Mouse (Mus musculus) megakaryocyte progenitor cell, adult 5-6 weeks (primary cell): ENCODE results near the gene Lrrc26. TPM values are rescaled to one million over a fixed set of nuclear protein-coding genes. Genes with fewer than 3 reads are reported as not detected.

Experiments used
- ATAC-seq: replicated peaks from 2 replicates; pipeline ENCODE4 v1.8.0; 2016; ENCODE audit warnings: mild to moderate bottlenecking, moderate TSS enrichment, inconsistent platforms; ENCODE audit not compliant: poor library complexity
- total RNA-seq, 2 experiments: library from RNA; stranded (forward) in 1 of 2; stranded (reverse) in 1 of 2; fragments of 157-497, 149-512 nt in 1 of 2; fragments of 200-1000 nt in 1 of 2; gene quantifications; 2 replicates each; pipeline versions ENCODE4 v1.2.3 to v1.2.4; 2015 to 2017

Lrrc26 gene
- total RNA-seq, 2 experiments from 2014 or later: not detected

DNA sequence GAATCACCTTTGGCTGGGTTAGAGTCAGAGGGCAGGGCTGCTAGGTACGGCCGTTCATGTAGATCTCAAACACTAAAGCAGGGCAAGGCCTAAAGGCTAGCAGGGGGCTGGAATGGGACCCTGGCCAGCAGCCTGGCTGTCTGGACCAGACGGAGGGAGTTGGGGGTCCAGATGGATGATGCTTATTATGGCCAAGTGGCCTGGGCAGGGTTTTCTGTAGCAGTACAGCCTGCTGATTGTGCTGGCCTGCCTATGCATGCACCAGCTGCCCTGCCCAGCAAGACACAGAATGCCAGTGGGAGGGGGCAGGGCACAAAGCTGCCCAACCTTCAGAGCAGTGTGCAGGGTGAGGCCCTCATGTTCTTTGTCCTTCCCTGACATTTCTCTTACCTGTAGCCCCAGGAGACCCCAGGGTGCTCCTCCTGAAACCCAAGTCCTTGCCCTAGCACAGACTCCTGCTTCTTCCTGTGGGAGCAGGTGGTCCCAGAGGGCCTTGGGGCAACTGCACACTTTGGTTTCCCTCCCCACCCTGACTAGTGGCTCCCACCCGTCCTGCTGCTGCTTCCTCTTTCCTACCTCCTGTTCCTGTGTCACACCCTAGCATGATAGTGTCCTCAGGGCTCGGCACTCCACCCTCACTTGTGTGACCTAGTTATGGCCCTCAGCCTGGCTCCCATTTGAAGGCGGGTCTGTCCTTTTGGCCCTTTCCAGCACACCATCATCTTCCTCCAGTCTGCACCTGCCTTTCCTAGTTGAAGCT, 23.6 kb upstream of the Lrrc26 start:
- ATAC-seq: peak; percentile 41

GRCm38 (mm10) chr2:25266720-25267119, 23.0 kb upstream of the Lrrc26 start:
- no peak for ATAC-seq

GRCm38 (mm10) chr2:25267241-25267640, 22.5 kb upstream of the Lrrc26 start:
- ATAC-seq: no peak

GRCm38 (mm10) chr2:25267746-25268309, 21.9 kb upstream of the Lrrc26 start:
- no peak for ATAC-seq

GRCm38 (mm10) chr2:25271827-25272511, 17.7 kb upstream of the Lrrc26 start, which contains the start of the genes Ssna1 and Anapc2:
Ssna1 (minus strand) TSS chr2:25272438.
Anapc2 (plus strand) TSS chr2:25272478.
- peak; percentile 97 for ATAC-seq

DNA sequence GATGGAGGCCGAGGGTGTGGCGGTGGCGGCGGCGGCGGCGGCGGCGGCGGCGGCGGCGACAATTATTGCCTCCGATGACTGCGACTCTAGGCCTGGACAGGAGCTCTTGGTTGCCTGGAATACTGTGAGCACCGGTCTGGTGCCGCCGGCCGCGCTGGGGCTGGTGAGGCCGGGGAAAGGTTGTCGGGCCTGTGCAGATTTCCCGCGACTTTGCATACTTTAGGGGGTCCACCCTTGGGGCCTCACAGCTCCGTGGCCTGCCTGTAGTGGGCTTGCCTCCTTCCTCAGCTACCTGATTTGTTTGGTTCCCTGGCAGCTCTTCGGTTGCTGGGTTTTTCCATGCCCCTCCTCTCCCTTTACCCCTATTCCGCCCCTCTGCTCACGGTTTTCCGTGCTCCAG, 17.2 kb upstream of the Lrrc26 start:
- no peak for ATAC-seq

GRCm38 (mm10) chr2:25273010-25273409, 16.7 kb upstream of the Lrrc26 start:
- no peak for ATAC-seq

- ATAC-seq: peak; percentile 99
These were observed 10.5 kb upstream of the Lrrc26 start for GRCm38 (mm10) chr2:25278928-25279882.

DNA sequence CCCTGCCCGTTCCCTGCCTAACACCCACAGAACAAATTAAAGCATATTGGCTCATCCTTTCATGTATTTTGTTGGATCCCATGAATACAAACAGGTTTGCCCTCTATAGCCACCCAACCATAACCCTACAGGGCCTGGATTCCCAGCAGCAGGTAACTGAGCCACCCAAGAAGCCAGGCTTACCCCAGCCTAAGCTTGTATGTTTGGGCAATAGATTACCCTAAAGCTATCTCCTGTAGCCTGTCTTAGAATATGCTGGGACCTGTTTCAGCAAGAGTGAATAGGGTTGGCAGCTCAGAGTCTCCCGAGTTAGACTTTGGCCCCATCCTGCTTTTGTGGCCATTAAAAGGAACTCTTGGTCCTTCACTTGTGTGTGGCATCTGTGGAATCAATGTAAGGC, 4.2 kb upstream of the Lrrc26 start:
- ATAC-seq: no peak

DNA sequence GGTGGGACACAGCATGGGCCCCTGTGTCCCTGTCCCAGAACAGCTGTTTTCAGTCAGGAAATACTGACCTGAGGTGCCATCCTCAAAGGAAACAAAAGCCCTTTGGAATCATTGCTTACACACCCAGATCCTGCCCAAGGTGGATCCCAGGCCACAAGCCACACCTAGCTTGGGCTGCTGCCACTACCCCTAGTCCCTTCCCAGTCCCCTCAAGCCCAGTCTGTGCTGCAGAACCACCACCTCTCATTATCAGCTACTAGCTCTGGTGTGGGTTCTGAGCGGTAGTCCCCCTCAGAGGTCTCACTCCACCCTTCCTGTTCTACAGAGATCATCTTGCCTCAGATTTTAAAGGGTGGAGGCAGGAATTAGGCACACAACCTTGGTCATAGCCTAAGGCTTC, 3.4 kb upstream of the Lrrc26 start:
- peak; percentile 48 for ATAC-seq

DNA sequence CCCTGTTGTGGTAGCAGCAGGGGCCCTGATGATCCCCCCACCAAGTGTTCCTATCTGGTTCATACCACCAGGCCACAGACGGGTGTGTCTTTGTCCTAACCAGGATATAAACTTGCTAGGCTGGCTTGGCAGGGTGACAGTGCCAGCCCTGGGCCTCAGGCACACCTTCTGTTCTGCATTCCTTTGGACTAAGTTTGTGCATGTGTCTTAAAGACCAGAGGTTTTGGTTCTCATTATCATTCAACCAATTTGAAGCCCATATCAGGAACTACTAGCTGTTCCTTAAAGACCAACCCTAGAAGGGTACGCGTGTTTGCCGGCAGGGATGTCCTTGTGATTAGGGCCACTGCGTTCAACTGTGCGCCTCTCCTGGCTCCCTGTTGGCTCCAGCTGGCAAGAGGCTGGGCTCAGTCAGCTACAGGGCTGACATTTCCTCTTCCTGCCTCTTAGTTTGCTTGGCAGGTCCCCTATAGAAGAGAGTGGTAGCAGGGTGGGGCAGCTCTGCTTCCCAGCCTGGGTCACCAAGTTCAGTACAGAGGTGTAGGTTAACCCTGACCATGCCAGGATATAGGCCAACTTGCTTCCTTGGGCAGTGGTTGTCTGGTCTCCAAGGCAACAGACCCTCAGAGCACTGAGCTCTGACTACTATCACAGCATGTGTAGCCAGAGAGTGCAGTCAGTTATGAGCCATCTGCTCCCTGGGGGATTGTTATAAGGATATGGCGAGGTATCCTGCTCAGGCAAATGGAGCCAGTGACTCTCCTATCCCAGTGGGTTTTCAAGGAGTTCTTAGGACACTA, 2.7 kb upstream of the Lrrc26 start:
- peak; percentile 76 for ATAC-seq

GRCm38 (mm10) chr2:25287927-25288649, 1.6 kb upstream of the Lrrc26 start, which contains the start of gene Tmem210:
Tmem210 (plus strand) TSS chr2:25288145.
- ATAC-seq: no peak

- ATAC-seq: no peak
These were observed 875 bp upstream of the Lrrc26 start for GRCm38 (mm10) chr2:25288734-25289345.

GRCm38 (mm10) chr2:25290101-25290815, 543 bp downstream of the Lrrc26 start:
- ATAC-seq: no peak

GRCm38 (mm10) chr2:25290816-25291130, 1.1 kb downstream of the Lrrc26 start:
- ATAC-seq: no peak

DNA sequence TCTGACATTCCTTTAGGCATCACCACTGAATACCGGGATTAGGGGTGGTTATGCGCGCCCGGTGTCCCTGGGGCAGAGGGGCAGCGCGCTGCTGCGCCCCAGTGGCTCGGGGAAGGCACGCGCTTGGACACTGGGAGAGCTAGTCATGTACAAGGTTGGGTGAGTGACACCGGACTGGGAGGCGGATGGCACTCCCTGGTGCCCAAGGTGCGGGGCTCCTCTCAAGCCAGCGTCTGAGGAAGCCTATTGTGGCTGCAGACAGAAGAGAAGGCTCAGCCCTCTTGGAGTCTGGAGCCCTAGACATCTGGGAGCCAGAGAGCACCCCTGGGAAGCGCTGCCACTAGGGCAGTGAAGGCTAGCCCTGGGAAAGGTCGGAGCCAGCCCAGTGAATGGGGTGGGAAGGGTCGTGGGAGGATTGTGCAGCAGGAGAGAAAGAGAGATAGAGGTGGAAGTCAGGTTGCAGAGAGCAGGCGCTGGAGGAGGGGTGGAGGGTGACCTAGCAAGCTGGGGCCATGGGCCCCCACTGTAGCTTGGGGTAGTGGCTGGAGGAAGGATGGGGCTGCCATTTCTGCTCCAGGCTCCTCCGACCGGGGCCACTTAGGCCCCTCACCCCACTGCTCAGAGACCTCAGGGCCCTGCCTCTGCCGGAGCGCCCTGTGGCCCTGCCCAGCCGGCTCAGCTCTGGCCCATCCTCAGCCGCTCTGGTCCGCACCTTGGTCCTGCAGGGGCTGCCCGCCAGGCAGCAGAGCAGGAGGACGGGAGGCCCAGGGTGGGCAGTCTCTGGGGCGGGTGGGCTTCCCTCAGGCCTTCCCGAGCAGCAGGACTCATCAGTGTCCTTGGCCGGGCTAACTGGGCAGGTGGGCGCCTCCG, 1.7 kb downstream of the Lrrc26 start:
- ATAC-seq: no peak

DNA sequence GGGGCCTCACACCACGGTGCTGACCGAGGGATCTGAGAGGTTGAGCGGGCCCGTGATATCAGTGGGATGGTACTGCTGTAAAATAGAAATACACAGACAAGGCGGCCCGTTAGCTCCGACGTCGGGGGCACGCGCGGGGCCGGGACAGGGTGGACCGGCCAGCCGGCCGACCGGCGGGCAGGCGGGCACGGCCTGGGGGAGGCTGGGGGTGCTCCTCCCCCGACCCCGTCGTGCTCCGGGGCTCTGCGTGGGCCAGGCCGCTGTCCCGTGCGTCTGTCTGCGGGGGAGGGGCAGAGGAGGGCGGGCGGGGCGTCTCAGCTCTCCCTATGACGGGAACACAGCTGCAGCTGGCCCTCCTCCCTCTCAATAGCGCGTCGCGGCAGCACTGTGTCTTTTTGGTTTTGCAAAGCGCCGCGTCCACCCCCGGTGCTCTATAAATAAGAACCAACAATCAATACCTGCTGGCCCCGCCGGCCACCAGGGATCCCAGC, 2.4 kb downstream of the Lrrc26 start:
- no peak for ATAC-seq
